Mouse (Mus musculus): ENCODE measurements at regions not wholly inside any gene's neighbourhood (a gene's known extent, or its start where the extent isn't known, plus 50 kb on each side); places are given as distances from the start of the nearest gene placed in this dataset.

DNA sequence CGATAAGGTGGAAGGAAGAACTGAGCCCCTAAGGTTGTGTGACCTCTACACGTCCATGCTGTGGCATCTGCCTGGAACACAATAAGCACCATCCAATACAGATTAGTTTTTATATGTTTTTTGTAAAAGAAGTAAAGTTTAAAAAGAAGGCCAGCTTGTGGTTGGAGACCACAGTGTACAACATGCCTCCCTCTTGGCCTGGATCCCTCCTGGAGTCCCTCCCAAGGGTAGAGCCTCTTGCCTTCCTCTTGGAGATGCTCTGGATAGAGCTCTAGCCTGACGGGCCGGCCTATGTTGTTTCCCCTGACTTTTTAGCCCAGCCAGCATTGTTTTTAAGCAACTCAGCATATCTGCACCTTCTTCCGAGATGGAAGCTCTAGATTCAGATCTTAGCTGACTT, 138.0 kb downstream of the Vegfa start:
- Histone ChIP-seq H3K4me1 (ENCODE audit: control insufficient read depth, insufficient read depth, low read length) (no peaks in the 10 kb centered on the region), H3K27me3 (ENCODE audit: control insufficient read depth, insufficient read depth, low read length) (no peaks in the 10 kb centered on the region), H3K9ac (ENCODE audit: low read depth, low read length) (no peak overlapping the region), H3K79me2 (ENCODE audit: control insufficient read depth, insufficient read depth, low read length) (no peaks in the 10 kb centered on the region), H3K4me3 (ENCODE audit: insufficient read depth, low read depth, low read length) (no peak overlapping the region), H3K36me3 (ENCODE audit: control insufficient read depth, insufficient read depth, low read length) (no peaks in the 10 kb centered on the region), H3K27ac (replicated peaks; ENCODE audit: insufficient read depth, low read depth, low read length) (no peak overlapping the region)
- no peak for DNase-seq (ENCODE audit: extremely low read depth, low read depth, low spot score)
- 87% methylated on average over 5 of the region's 5 CpGs for WGBS
- no peak for TF ChIP-seq POLR2A (IDR thresholded peaks at IDR 0.05; ENCODE audit: extremely low read depth, insufficient read depth, low read length)
- TF ChIP-seq CTCF (IDR thresholded peaks at IDR 0.05; ENCODE audit: low read depth, low read length) = no peak

DNA sequence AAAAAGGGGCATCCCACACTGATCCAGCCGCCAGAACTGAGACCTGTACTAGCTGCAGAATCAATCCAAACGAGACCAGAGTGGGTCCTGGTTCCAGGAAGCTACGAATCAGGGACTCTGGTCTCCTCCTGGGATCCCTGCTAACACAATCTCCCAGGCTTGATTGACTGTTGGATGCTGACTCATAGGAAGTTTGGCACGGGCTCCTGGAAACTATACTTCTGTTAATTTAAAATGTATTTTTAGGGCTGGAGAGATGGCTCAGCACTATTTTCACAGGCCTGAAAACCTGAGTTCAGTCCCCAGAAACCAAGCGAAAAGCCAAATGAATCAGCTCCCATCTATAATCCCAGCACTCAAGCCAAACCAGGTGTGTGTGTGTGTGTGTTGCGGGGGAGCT, 138.5 kb downstream of the Vegfa start:
- no peak for TF ChIP-seq POLR2A (IDR thresholded peaks at IDR 0.05; ENCODE audit: extremely low read depth, insufficient read depth, low read length)
- no peaks in the 10 kb centered on the region for H3K36me3 ChIP-seq (ENCODE audit: control insufficient read depth, insufficient read depth, low read length)
- no peak for DNase-seq (ENCODE audit: extremely low read depth, low read depth, low spot score)
- 80% methylated on average over 6 of the region's 6 CpGs for WGBS
- H3K79me2 ChIP-seq (ENCODE audit: control insufficient read depth, insufficient read depth, low read length) = no peaks in the 10 kb centered on the region
- no peak overlapping the region for H3K27ac ChIP-seq (replicated peaks; ENCODE audit: insufficient read depth, low read depth, low read length)
- no peak overlapping the region for H3K4me3 ChIP-seq (ENCODE audit: insufficient read depth, low read depth, low read length)
- no peaks in the 10 kb centered on the region for H3K27me3 ChIP-seq (ENCODE audit: control insufficient read depth, insufficient read depth, low read length)
- no peak overlapping the region for H3K9ac ChIP-seq (ENCODE audit: low read depth, low read length)
- no peaks in the 10 kb centered on the region for H3K4me1 ChIP-seq (ENCODE audit: control insufficient read depth, insufficient read depth, low read length)

DNA sequence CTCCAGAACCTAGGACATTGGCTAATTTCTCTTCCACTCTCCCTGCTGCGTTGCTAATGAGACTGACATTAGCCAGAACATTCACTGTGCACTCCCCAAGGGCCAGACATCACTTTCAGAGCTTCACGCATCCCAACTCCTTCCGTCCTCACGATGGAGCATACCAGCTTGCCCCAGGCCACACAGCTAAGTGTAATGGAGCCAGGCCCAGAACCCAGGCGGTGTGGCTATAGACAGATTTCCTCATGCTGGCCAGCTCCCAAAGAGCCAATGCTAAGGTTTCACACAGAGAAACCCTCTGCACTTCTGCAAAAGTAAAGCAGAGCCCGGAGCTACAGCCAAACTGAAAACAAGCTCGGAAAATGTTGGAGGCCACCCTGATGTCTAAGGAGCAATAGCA, 139.1 kb downstream of the Vegfa start:
- DNase-seq (ENCODE audit: extremely low read depth, low read depth, low spot score) = no peak
- TF ChIP-seq POLR2A (IDR thresholded peaks at IDR 0.05; ENCODE audit: extremely low read depth, insufficient read depth, low read length) = no peak
- no peak for TF ChIP-seq CTCF (IDR thresholded peaks at IDR 0.05; ENCODE audit: low read depth, low read length)
- H3K4me1 ChIP-seq (ENCODE audit: control insufficient read depth, insufficient read depth, low read length) = no peaks in the 10 kb centered on the region
- no peak overlapping the region for H3K4me3 ChIP-seq (ENCODE audit: insufficient read depth, low read depth, low read length)
- H3K27me3 ChIP-seq (ENCODE audit: control insufficient read depth, insufficient read depth, low read length) = no peaks in the 10 kb centered on the region
- no peaks in the 10 kb centered on the region for H3K79me2 ChIP-seq (ENCODE audit: control insufficient read depth, insufficient read depth, low read length)
- H3K27ac ChIP-seq (replicated peaks; ENCODE audit: insufficient read depth, low read depth, low read length) = no peak overlapping the region
- 90% methylated on average over 7 of the region's 7 CpGs for WGBS
- H3K9ac ChIP-seq (ENCODE audit: low read depth, low read length) = no peak overlapping the region
- H3K36me3 ChIP-seq (ENCODE audit: control insufficient read depth, insufficient read depth, low read length) = no peaks in the 10 kb centered on the region

DNA sequence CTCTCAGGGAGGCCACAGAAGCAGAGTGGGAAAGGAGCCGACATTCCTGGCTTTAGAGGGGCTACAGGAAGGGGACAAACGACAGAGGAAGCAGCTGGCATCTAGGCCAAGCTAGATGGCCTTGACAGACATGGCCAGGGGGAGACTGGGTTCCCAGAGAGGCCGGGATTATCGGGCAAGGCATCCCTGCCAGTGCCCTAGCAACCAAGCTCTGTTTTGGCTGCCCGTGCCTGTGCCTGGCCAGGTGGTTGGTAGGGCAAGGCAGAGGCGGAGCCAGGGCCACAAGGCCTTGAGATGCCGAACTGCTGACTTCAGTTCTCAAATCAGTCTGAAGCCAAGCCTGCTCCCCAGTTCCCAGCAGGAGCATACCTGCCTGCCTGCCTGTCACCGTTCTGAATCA, 142.7 kb downstream of the Vegfa start:
- DNase-seq (ENCODE audit: extremely low read depth, low read depth, low spot score) = peak; percentile 33
- TF ChIP-seq CTCF (IDR thresholded peaks at IDR 0.05; ENCODE audit: low read depth, low read length) (no peak), POLR2A (IDR thresholded peaks at IDR 0.05; ENCODE audit: extremely low read depth, insufficient read depth, low read length) (no peak)

DNA sequence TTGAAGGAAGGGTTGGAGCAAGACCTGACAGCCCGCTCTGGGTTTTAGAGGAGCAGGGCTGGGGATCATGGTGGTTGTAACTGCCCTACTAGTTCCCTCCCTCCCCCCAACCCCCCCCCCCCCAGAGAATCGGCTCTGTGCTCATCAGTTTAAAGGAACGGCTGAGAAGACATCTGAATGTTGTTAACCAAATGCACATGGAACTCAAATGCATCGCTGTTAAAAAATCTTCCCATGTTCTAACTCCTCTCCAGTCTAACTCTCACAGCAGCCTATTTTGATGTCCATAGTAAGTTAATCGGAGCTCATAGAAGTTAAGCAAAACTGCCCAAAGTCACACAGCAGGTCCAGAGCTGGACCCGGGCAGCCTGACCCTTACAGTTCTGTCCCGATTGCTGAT, 143.1 kb downstream of the Vegfa start:
- no peak overlapping the region for H3K4me3 ChIP-seq (ENCODE audit: insufficient read depth, low read depth, low read length)

More for the DNA sequence above, 142.7 kb downstream of the Vegfa start:
- no peaks in the 10 kb centered on the region for H3K27me3 ChIP-seq (ENCODE audit: control insufficient read depth, insufficient read depth, low read length)
- H3K27ac ChIP-seq (replicated peaks; ENCODE audit: insufficient read depth, low read depth, low read length) = no peak overlapping the region
- H3K79me2 ChIP-seq (ENCODE audit: control insufficient read depth, insufficient read depth, low read length) = no peaks in the 10 kb centered on the region
- H3K36me3 ChIP-seq (ENCODE audit: control insufficient read depth, insufficient read depth, low read length) = no peaks in the 10 kb centered on the region
- no peak overlapping the region for H3K4me3 ChIP-seq (ENCODE audit: insufficient read depth, low read depth, low read length)
- H3K9ac ChIP-seq (ENCODE audit: low read depth, low read length) = no peak overlapping the region
- peaks cover 7% of the 10 kb centered on the region for H3K4me1 ChIP-seq (ENCODE audit: control insufficient read depth, insufficient read depth, low read length)
- WGBS = 59% methylated on average over 8 of the region's 8 CpGs

DNA sequence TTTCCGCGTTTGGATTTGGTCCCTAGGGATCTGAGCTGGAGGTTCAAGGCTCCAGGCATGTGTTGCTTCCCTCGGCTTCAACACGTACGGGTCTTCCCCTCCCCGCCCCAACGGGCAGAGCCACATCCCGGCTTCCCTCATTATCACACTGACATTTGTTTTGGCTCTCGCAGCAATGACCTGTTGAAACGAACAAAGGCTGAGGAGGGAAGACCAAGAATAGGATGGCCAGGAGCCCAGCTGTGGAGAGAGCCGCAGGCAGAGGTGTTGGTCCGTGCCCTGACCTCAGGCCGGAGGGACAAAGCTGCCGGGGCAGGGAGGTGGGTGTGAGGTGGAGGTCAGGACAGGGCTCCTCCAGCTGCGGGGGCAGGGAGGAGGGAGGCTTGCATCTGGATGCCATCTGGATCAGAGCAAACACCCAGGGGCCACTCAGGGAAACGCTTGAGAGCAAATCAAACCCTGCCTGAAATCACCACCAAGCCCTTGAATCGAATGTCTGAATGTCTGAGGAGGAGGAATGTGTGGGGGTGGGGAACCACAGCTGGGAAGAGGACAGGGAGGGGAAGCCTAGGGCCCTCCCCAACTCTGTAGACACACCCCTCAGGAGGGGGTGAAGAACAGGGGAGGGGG, 145.6 kb downstream of the Vegfa start:
- Histone ChIP-seq H3K27ac (replicated peaks; ENCODE audit: insufficient read depth, low read depth, low read length) (peak overlapping the region; percentile 97), H3K79me2 (ENCODE audit: control insufficient read depth, insufficient read depth, low read length) (no peaks in the 10 kb centered on the region), H3K9ac (ENCODE audit: low read depth, low read length) (peak overlapping the region; percentile 75), H3K4me3 (ENCODE audit: insufficient read depth, low read depth, low read length) (peak overlapping the region; percentile 10; the same call in 1 of the 2 replicates), H3K4me1 (ENCODE audit: control insufficient read depth, insufficient read depth, low read length) (peaks cover 12% of the 10 kb centered on the region), H3K27me3 (ENCODE audit: control insufficient read depth, insufficient read depth, low read length) (no peaks in the 10 kb centered on the region), H3K36me3 (ENCODE audit: control insufficient read depth, insufficient read depth, low read length) (no peaks in the 10 kb centered on the region)
- DNase-seq (ENCODE audit: extremely low read depth, low read depth, low spot score) = peak; percentile 97
- no peak for TF ChIP-seq POLR2A (IDR thresholded peaks at IDR 0.05; ENCODE audit: extremely low read depth, insufficient read depth, low read length)
- TF ChIP-seq CTCF (IDR thresholded peaks at IDR 0.05; ENCODE audit: low read depth, low read length) = 0 out of 2 replicates have a peak, but pooled peaks have one; percentile 2
- 4% methylated on average over 17 of the region's 17 CpGs for WGBS

More for the DNA sequence above, 143.1 kb downstream of the Vegfa start:
- Histone ChIP-seq H3K36me3 (ENCODE audit: control insufficient read depth, insufficient read depth, low read length) (no peaks in the 10 kb centered on the region), H3K27me3 (ENCODE audit: control insufficient read depth, insufficient read depth, low read length) (no peaks in the 10 kb centered on the region), H3K27ac (replicated peaks; ENCODE audit: insufficient read depth, low read depth, low read length) (no peak overlapping the region), H3K9ac (ENCODE audit: low read depth, low read length) (no peak overlapping the region), H3K79me2 (ENCODE audit: control insufficient read depth, insufficient read depth, low read length) (no peaks in the 10 kb centered on the region), H3K4me1 (ENCODE audit: control insufficient read depth, insufficient read depth, low read length) (peaks cover 7% of the 10 kb centered on the region)
- TF ChIP-seq POLR2A (IDR thresholded peaks at IDR 0.05; ENCODE audit: extremely low read depth, insufficient read depth, low read length) = no peak
- TF ChIP-seq CTCF (IDR thresholded peaks at IDR 0.05; ENCODE audit: low read depth, low read length) = no peak
- DNase-seq (ENCODE audit: extremely low read depth, low read depth, low spot score) = no peak
- WGBS = 74% methylated on average over 7 of the region's 7 CpGs

Data from liver, adult 2 months (tissue).